Mouse (Mus musculus) liver, postnatal 0 days (tissue): ENCODE data around the gene Hist1h2bl.
A peak's percentile ranks its signal among the peaks of the same experiment; 100 is the strongest.

Experiments
- CTCF ChIP-seq: sonication (generic); IDR thresholded peaks from 2 replicates; pipeline ENCODE4 v1.5.1; 2016; ENCODE audit warnings: antibody characterized with exemption, low read depth
- EP300 ChIP-seq: IDR thresholded peaks from 2 replicates; pipeline ENCODE4 v1.6.1; 2016; ENCODE audit warnings: antibody characterized with exemption, low read depth, mild to moderate bottlenecking

GRCm38 (mm10) chr13:21733466-21733865, 17.5 kb upstream of the Hist1h2bl start:
- TF ChIP-seq CTCF = peak; percentile 25; the same call in 1 of the 2 replicates
- no peak for TF ChIP-seq EP300
